Mouse (Mus musculus): ENCODE results near the gene Calm5.
"Not testable (repeated sequence)": the region's sequence is repeated elsewhere in the genome, so short reads cannot be mapped to it uniquely, and the experiment has no call there.

Calm5 gene

DNA sequence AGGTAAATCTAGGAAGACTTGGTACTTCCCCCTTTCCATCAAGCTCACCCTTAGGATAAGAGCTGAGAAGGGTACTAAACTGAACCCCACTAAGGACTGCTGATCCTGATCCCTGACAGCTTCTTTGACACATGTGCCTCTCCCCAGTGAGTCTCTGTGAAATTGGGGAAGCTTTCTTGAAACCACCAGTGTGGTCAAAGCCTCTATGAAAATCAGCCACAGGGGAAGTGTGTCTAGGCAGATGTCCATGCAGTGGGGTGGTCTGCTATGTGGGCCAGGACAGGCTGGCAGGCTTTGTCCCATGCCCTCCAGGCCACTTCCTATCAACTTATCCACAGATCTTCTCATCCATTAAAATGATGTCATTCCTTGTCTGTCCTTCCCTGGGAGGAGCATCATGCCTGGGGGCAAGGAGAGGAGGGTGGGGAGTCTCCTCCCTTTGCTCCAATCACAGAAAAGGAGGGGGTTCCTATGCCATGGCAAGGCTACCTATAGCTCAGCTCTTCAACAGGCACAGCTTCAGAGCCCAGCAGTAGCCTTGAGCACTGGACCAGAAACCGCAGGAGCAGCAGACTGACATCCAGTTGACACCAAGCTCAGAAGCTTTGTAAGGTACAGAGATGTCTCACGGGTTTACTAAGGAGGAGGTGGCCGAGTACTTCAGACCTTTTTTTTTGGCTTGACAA is at the start of gene Calm5:
Gene Calm5, plus strand, starts transcription at position 526 of the 686 bp plus-strand sequence.
- not testable (repeated sequence) for DNase-seq

DNA sequence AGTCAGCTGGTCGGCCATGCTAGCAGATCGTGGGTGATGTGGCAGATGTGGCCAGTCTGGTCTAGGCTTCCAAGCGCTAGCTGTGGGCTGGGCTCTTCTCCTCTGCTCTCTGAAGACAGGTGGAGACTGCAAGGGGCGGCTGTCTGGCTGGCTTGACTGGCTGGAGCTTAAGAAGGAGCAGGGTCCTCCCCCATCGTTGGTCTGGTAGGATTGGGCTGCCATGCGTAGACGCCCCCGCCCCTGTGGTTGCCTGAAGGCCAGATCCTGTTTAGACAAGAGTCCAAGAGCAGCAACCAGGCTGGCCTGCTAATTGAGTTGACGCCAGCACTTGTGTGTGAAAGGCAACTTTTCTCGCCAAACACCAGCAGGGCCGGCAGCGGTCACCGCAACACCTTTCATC is 49.8 kb upstream of the Calm5 start, which contains the start of gene Calml3:
Gene Calml3, minus strand, starts transcription at position 131 of the 400 bp plus-strand sequence.
- DNase-seq = no peak

DNA sequence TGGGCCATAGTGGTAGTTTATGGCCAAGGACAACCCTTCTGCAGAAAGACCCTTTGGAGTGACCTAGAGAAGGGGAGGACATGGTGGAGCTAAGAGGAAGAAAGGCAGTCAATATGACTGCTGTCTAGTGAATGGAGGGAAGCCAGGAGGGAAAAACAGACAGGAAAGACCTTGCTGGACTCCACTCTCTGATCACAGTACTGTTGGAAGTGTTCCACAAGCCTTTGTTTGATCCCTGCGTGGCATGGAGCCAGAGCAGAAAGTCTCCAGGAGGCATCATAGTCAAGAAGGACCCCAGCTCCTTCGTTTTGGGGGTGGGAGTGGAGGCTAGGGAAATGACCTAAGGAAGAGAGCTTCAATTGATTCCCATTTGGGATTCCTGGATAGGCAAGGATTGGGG is 48.8 kb upstream of the Calm5 start:
- DNase-seq = no peak

DNA sequence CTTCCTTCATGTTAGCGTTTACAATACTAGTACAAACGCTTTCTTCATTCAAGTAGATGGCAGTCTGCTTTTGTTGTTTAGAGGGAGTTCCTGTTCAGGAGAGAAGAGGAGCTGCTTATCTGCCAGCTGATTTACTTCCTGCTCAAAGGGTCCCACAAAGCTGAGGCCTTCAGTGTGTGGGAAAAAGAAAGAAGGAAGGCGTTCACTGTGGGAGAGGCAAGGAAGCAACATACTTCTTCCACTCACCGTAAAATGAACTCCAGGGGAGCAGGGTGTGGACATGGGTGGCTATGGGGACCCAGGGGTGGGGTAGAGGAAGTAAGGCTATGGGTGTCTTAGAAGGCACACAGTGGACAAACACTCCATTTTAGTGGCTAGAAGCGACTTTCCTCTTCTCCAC is 48.3 kb upstream of the Calm5 start:
- DNase-seq = no peak

DNA sequence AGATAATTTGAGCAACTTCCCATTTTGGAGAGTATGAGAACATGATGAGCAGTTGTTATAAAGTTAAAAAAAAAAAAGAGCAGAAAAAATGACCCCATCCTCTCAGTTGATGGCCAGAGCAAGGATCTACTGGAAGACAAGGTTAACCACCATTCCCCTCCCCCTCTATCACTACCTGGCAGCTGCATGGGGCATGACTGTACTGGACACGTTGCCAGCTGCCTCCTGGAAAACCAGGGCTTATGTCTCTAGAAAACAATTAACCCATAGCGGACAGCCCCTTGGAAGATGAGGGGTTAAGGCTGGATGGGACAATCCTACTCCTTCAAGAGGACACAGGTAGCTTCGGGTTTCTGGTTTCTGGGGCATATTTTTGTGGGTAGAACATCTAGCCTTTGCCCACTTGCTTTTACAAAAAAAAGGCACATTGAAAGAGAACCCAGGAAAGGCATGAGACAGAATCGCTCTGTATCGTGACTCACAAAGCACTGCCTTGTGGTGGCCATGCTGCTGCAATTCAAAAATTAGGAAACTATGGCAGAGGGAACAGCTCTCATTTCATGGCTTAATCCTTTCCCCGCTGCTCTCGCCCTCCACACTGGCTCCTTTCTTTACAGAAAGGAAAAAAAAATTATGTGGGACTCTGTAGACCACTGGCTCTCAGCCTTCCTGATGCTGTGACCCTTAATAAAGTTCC is 46.7 kb upstream of the Calm5 start:
- no peak for DNase-seq

DNA sequence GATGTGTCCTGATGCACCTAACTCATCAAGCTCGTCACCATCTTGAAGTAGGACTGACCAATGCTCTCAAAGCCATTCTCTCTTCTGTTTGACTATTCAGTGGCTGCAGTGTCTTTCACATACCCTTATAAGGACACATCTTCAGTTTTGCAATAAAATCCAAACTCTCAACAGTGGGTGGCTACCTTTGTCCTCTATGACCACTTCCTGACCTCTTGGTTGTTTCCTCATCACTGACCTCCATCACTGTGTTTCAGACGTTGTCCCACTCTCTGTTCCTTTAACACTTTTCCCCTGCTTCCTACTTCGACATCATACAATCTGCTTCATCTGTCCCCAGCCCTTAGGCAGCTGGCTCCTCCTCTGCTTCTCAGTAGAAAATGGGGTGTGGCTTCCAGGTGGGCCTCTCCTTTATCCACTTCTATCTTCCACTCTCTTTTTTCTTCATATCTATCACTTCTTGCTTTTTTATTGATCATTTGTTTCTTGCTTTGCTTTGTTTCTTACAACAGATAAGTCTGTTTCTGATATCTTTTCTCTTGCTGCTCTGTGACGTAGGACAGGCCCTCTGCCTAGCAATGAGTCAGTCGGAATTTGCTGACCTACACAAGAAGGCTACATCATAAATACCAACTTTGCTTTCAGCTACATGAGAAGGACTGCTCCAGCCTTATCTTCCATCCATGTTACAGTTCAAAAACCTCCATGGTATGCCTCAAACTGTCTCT is 35.8 kb upstream of the Calm5 start:
- no peak for DNase-seq

DNA sequence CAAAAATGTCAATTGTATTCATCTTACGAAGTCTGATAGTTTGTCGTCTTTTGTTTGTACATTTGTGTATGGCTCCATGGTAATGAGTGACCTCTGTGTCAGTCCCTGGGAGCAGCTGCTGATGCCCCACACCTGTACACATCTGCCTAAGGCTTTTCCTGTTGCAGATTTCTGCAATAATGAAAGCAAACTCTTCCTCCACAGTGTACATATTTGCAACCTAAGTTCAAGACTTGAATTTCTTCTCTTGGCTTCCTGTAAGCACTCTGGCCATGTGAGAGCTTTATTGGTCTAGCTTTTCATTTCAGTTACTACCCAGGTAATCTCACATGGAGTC is 35.3 kb upstream of the Calm5 start:
- no peak for DNase-seq

DNA sequence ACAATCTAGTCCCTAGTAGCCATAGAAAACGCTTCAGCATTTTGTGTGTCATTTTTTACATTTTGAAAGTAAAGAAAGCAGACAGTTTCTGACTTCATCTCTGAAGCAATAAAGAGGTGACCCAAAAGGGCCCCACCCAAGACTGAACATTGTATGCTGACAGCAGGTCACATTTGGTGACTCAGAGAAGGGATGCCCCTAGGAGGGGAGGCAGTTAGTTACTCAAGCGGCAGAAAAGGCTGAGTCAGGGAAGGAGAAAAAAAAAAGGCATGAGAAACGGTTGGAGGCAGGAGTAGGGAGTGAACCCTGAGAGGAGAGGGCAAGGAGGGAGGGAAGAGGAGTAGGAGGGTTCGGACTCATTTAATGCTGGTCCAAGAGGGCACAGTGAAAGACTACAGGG is 31.9 kb upstream of the Calm5 start:
- DNase-seq = no peak

DNA sequence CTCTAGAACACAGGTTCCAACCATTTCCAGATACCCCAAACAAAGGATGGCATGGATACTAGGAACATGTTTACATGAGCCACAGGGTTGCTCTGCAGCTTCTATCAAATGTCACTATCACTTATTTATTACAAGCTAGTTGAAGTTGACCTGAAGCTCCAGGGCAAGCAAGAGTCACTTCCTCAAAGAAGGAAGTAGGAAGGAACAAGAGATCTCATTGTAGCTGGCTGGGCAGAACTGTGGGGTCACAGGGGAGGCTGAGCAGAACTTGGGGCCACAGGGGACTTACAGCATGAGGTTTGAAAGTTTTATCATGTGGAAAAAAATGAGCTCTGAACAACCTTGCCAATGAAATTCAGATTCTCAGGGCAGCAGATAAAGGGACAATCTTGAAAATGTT is 28.2 kb upstream of the Calm5 start:
- DNase-seq = no peak

DNA sequence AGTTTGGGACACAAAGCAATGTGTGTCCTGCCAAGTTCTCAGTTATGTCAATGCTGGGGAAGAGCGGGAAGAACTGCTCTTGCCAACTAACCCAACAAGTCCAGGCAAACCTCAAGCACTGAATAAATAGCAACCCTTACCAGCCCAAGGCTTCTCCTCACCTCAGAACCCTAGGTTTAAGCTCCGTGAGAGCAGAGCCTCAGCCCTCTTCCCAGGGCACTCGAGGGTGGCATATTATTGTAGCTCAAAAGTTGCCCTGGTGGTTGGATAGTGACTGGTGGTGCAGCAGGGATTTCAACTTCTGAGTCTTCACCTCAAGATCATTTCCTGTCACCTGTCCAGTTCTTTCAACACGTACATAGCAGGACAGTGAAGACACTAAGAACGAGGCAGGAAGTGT is 22.4 kb upstream of the Calm5 start:
- no peak for DNase-seq

DNA sequence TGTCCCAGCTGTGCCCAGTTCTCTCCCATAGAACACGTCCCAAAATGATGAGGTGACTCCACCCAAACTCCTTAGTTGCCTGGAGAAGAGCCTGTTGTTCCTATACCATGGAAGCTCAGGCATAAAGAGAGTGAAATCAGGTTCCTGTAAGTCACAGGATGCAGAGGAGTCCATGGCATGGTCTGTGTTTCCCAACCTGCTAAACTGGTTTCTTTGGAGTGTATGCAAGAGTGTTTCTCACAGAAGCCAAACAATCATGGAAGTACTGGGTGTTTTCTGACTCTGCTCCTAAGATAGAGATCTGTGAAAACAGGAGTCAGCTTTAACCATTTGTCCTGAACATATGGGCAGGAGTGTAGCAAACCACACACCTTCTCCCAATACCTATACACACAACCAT is 22.0 kb upstream of the Calm5 start:
- no peak for DNase-seq

DNA sequence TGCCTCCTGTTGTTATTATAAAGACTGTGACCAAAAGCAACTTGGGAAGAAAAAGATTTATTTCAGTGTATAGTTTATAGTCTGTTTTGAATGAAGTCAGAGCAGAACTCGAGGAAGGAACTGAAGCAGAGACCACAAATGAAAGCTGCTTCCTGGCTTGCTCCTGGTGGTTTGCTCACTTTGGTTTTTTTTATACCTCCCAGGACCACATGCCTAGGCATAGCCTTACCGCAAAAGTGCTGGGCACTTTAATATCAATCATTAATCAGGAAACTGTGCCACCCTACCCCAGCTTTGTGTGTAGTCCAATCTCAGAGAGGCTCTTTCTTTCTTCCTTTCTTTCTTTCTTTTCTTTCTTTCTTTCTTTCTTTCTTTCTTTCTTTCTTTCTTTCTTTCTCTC is 21.5 kb upstream of the Calm5 start:
- DNase-seq = no peak

DNA sequence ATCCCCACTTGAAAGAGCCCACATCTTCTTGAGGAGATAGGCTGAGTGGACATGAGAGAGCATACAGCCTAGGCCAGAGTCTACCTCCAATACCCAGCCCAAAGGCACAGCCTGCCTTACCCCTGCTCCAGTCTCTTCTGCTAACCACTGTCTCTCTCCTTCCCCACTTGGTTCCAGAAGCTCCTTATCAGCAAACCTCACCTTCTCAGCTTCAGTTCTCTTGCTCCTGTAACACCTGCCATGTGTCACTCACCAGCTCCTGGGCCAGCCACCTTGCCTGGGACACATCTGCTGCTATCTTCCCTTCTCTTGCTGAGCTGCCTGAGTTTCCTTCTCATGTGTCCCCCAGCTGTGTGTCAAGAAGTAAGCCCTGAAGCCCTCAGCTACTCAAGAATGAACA is 20.3 kb upstream of the Calm5 start:
- DNase-seq = not testable (repeated sequence)

DNA sequence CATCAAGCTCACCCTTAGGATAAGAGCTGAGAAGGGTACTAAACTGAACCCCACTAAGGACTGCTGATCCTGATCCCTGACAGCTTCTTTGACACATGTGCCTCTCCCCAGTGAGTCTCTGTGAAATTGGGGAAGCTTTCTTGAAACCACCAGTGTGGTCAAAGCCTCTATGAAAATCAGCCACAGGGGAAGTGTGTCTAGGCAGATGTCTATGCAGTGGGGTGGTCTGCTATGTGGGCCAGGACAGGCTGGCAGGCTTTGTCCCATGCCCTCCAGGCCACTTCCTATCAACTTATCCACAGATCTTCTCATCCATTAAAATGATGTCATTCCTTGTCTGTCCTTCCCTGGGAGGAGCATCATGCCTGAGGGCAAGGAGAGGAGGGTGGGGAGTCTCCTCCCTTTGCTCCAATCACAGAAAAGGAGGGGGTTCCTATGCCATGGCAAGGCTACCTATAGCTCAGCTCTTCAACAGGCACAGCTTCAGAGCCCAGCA is 16.6 kb upstream of the Calm5 start, which contains the start of gene Calm4:
Gene Calm4, plus strand, starts transcription at position 446 of the 496 bp plus-strand sequence.
- DNase-seq = not testable (repeated sequence)

DNA sequence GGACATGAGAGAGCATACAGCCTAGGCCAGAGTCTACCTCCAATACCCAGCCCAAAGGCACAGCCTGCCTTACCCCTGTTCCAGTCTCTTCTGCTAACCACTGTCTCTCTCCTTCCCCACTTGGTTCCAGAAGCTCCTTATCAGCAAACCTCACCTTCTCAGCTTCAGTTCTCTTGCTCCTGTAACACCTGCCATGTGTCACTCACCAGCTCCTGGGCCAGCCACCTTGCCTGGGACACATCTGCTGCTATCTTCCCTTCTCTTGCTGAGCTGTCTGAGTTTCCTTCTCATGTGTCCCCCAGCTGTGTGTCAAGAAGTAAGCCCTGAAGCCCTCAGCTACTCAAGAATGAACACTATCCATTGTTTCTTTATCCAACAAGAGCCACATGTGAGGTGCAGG is 13.3 kb upstream of the Calm5 start:
- not testable (repeated sequence) for DNase-seq

DNA sequence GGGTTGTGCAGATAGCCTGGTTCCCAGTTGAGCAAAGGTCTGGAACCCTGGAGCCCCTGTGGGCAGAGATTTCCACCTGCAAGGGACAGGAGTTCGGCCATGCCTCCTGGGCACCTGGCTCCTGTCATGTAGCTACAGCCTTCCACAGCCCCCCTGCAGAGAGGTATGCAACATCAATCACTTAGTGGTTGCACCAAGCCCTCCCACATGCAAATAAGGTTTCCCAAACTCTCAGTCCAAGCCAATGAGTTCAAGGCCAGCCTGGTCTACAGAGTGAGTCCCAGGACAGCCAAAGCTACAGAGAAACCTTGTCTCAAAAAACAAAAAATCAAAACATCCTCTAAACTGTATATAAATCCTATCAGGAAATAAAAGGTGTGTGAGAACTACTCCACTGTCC is 3.6 kb upstream of the Calm5 start:
- no peak for DNase-seq

DNA sequence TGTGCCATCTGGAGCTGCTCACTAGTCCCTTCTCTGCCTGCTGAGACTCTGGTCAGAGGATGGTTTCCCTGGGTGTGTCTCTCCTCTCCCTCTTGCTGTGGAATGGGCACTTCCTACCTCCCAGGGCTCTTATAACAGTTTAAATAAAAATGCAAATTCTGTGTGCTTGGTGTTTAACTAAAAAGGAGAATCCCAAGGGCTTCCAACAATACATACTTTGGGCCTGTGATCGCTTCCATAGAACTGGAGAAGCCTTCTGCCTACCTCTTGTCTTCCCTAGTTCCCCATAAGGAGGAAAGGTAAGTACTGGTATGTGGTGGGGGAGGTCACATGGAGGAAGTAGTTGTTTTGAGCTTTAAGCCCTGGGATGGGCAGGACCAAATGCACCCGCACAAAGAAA is 883 bp downstream of the Calm5 start:
- no peak for DNase-seq

DNA sequence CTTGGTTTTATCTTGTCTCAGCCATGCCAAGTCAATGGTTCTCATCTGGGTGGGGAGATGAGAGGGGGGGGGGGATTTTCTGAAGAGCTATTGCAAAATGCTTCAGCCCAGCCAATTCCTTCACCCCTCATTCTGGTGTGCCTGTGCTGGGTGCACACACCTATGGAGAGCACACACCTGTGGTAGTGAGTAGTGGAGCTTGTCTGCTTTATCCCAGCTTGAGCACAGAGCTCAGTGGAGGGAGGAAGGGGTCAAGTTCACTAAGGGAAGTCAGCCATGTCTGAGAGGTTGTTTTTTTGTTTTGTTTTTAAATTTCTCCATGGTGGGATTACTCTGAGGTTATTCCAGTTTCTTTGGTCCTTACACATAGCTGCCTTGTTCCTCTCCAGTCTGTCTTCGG is 2.3 kb downstream of the Calm5 start:
- DNase-seq = no peak

DNA sequence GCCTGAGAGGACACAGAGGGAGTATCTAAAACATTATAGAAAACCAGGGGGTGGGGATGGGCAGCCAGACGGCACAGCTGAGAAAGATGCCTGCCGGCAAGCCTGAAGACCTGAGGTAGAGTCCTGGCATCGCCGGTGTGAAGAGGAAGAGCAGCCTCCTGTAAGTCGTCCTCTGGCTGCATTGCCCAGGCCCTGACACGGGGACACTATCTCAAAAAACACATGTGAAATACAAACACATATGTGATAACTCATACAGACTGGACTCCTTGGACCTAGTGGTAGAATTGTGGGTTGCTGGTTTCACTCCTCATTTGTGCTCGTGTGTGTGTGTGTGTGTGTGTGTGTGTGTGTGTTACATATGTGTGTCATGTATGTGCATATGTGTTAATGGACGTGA is 7.3 kb downstream of the Calm5 start:
- DNase-seq = no peak

DNA sequence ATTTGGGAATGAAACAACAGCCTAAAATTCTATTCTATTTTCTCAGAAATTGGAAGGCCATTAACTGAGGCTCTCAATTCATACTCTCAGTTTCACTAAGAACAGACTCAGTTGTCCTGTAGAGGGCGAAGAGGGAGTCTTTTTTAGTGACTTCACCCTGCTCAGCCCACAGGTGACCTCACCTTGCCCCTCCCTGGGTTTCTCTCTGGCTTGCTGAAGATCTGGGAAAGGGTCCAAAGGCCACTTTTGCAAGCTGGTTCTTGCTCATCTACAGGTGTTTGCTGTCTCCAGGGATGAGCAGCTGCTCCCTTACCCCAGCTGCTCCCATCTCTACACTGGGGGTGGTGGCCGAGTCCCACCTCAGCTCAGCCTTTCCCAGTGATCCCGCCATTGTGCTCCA is 8.4 kb downstream of the Calm5 start:
- DNase-seq = no peak

DNA sequence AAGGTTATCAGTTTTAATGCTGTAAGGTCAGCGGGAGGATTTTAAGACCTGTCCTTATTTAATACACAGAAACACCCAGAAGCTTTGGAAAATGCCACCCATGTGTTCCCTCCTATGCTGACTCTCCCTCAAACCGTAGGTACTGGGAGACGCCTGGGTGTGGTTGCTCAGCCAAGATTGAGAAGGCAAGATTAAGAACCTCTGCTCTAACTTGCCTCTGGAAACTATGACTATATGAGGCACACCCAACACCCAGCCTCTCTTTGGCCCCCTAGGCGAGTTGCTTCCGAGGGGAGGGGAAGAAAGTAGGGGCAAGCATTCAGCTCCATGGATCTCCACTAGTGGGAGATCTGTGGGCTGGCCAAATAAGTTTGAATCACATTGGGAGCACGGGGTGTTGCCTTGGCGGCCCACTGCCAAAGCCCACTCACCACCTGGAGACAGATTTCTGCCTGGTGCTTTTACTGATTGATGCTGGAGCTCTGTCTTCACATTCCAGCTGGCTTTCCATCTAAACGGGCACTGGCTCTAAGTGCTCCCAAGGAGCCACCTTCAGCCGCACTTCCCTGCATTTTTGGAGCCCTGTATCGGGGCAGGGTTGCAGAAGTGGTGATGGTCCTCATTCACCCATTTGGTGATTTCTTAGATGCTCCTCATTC is 9.1 kb downstream of the Calm5 start:
- peak; percentile 49 for DNase-seq

DNA sequence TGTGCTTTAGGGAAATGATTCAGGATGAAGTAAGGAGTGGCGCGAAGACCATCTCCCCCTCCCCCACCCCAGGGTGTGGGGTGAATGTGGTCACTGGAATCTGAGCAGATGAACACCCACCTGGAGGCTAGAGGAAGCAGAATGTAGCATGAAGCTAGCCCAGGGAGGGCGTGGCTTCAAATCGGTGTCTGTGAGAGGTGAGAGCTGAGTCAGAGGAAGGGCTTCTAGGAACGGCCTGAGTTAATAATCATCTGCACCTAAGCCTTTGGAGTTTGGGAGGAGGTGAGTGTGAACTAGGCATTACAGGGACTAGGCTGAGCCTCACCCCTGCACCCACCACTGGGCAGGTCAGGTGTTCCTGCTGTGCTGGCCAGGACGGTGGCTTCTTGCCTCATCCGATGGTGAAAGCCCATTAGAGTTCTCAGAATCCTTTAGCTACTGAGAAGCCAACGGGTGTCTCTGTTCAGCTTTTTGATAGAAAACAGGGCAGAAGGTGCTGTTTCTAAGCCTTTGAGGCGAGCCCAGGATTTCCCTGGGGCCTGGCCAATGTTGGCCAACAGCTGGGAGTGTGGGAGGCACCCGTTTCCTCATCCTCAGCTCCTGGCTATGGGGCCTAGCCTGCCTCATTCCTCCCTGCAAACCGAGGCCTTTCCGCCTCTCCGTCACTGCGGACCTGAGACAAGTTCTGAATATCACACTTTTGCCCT is 11.8 kb downstream of the Calm5 start:
- DNase-seq = no peak
